Mouse (Mus musculus) forebrain, embryonic 13.5 days (tissue): ENCODE measurements around the gene Hist1h4k. TPM values are rescaled to one million over a fixed set of nuclear protein-coding genes. Genes with fewer than 3 reads are reported as not detected.
"Not testable (repeated sequence)": the region's sequence is repeated elsewhere in the genome, so short reads cannot be mapped to it uniquely, and the experiment has no call there.

Experiments used
- ATAC-seq: fragments of 200-750 bp; cut with Nextera tagmentation; 2 replicates; pipeline ENCODE4 v1.8.0; 2017
- H3K27ac ChIP-seq: fragments of 300-500 bp; sonication (generic); 2 replicates; pipeline ENCODE4 v1.5.1; 2015; ENCODE audit warnings: inconsistent platforms, mild to moderate bottlenecking, moderate library complexity
- H3K27me3 ChIP-seq: fragments of 300-500 bp; sonication (generic); 2 replicates; pipeline ENCODE4 v1.6.1; 2015; ENCODE audit warnings: mild to moderate bottlenecking, inconsistent platforms
- H3K36me3 ChIP-seq: fragments of 300-500 bp; sonication (generic); 2 replicates; pipeline ENCODE4 v1.6.1; 2015; ENCODE audit warnings: mild to moderate bottlenecking, inconsistent platforms; ENCODE audit not compliant: poor library complexity, severe bottlenecking
- H3K4me1 ChIP-seq: fragments of 300-500 bp; sonication (generic); 2 replicates; pipeline ENCODE4 v1.6.1; 2015; ENCODE audit warnings: inconsistent platforms
- H3K4me2 ChIP-seq: fragments of 300-500 bp; sonication (generic); 2 replicates; pipeline ENCODE4 v1.6.1; 2015; ENCODE audit warnings: inconsistent platforms, mild to moderate bottlenecking, moderate library complexity
- H3K4me3 ChIP-seq: fragments of 300-500 bp; sonication (generic); 2 replicates; pipeline ENCODE4 v1.5.1; 2015; ENCODE audit warnings: mild to moderate bottlenecking, inconsistent platforms
- H3K9ac ChIP-seq: fragments of 300-500 bp; sonication (generic); 2 replicates; pipeline ENCODE4 v1.6.1; 2015; ENCODE audit warnings: mild to moderate bottlenecking, inconsistent platforms
- H3K9me3 ChIP-seq: fragments of 300-500 bp; sonication (generic); replicated peaks from 2 replicates; pipeline ENCODE4 v1.6.1; 2016; ENCODE audit warnings: inconsistent platforms
- WGBS: fragments of 180-500 bp; shearing (Covaris S2); methylation state at CpG from one replicate; pipeline ENCODE4 v1.1.7; 2015; 5-methylcytosine and 5-hydroxymethylcytosine counted together
- polyA plus RNA-seq: library from polyadenylated mRNA; unstranded; fragments of >200 nt; fragmentation: Nextera tagmentation; extraction: Ambion mirVana; gene quantifications from 2 replicates; pipeline ENCODE4 v1.2.1, GENCODE M21; 2015

The Hist1h4k gene
- polyA plus RNA-seq, 1 experiment from 2014 or later: 6.9 TPM

- Histone ChIP-seq H3K9ac (0 out of 2 replicates have a peak overlapping the region, but pooled peaks have one; percentile 71), H3K4me2 (peak overlapping the region; percentile 66), H3K9me3 (no peaks in the 10 kb centered on the region), H3K4me3 (no peak overlapping the region), H3K36me3 (no peaks in the 10 kb centered on the region), H3K27me3 (no peaks in the 10 kb centered on the region), H3K27ac (peak overlapping the region; percentile 92; the same call in 1 of the 2 replicates), H3K4me1 (peaks cover 43% of the 10 kb centered on the region)
- 28% methylated on average over 5 of the region's 5 CpGs for WGBS
- ATAC-seq: no peak
Measured at GRCm38 (mm10) chr13:21722993-21723836, 27.1 kb downstream of the Hist1h4k start.

- H3K27ac ChIP-seq: peak overlapping the region; percentile 92
- H3K4me2 ChIP-seq: peak overlapping the region; percentile 66
- no peaks in the 10 kb centered on the region for H3K27me3 ChIP-seq
- peak overlapping the region; percentile 40 for H3K4me3 ChIP-seq
- ATAC-seq: peak; percentile 25
- no peaks in the 10 kb centered on the region for H3K9me3 ChIP-seq
- peak overlapping the region; percentile 71 for H3K9ac ChIP-seq
- H3K36me3 ChIP-seq: no peaks in the 10 kb centered on the region
- peaks cover 40% of the 10 kb centered on the region for H3K4me1 ChIP-seq
- WGBS: 1% methylated on average over 11 of the region's 11 CpGs
Measured at GRCm38 (mm10) chr13:21722373-21722925, 27.9 kb downstream of the Hist1h4k start.

- under 1% methylated on average over 37 of the region's 37 CpGs for WGBS
Measured at GRCm38 (mm10) chr13:21721757-21722372, 28.4 kb downstream of the Hist1h4k start, which contains the start of gene Hist1h2bm. Gene Hist1h2bm (plus strand): TSS chr13:21722044.

GRCm38 (mm10) chr13:21721107-21721756 is 29.1 kb downstream of the Hist1h4k start:
- ATAC-seq, H3K27me3 ChIP-seq, H3K9me3 ChIP-seq, H3K36me3 ChIP-seq: not testable (repeated sequence)
- H3K9ac ChIP-seq: peak overlapping the region; percentile 60
- H3K27ac ChIP-seq: peak overlapping the region; percentile 86
- 1% methylated on average over 22 of the region's 44 CpGs for WGBS
- H3K4me3 ChIP-seq: peak overlapping the region; percentile 40
- H3K4me2 ChIP-seq: peak overlapping the region; percentile 66
- peaks cover 40% of the 10 kb centered on the region for H3K4me1 ChIP-seq

More at GRCm38 (mm10) chr13:21721757-21722372, 28.4 kb downstream of the Hist1h4k start, which contains the start of gene Hist1h2bm:
- H3K9ac ChIP-seq: peak within 1 kb of the TSS; percentile 71
- H3K27ac ChIP-seq: peak within 1 kb of the TSS; percentile 92
- not testable (repeated sequence) for H3K9me3 ChIP-seq, H3K36me3 ChIP-seq, H3K27me3 ChIP-seq
- H3K4me1 ChIP-seq: peaks cover 39% of the 10 kb centered on the region
- H3K4me3 ChIP-seq: peak within 1 kb of the TSS; percentile 40
- peak within 1 kb of the TSS; percentile 66 for H3K4me2 ChIP-seq
- peak; percentile 98 for ATAC-seq

- Histone ChIP-seq H3K4me3 (peak overlapping the region; percentile 48), H3K9me3 (no peaks in the 10 kb centered on the region), H3K27me3 (no peaks in the 10 kb centered on the region), H3K4me1 (peaks cover 48% of the 10 kb centered on the region), H3K9ac (peak overlapping the region; percentile 72), H3K27ac (peak overlapping the region; percentile 86), H3K36me3 (no peaks in the 10 kb centered on the region), H3K4me2 (peak overlapping the region; percentile 62)
- ATAC-seq: no peak
- 54% methylated on average over 4 of the region's 4 CpGs for WGBS
Measured at GRCm38 (mm10) chr13:21718381-21719080, 31.8 kb downstream of the Hist1h4k start.

GRCm38 (mm10) chr13:21717397-21718357 is 32.6 kb downstream of the Hist1h4k start, which contains the start of gene Hist1h3h:
Gene Hist1h3h (plus strand): TSS chr13:21717659.
- peak within 1 kb of the TSS; percentile 85 for H3K4me2 ChIP-seq
- under 1% methylated on average over 30 of the region's 56 CpGs for WGBS
- H3K9ac ChIP-seq: peak within 1 kb of the TSS; percentile 87
- peak within 1 kb of the TSS; percentile 49 for H3K4me3 ChIP-seq
- H3K4me1 ChIP-seq: peaks cover 44% of the 10 kb centered on the region
- not testable (repeated sequence) for H3K36me3 ChIP-seq, H3K9me3 ChIP-seq, H3K27me3 ChIP-seq
- H3K27ac ChIP-seq: peak within 1 kb of the TSS; percentile 98
- peak; percentile 45 for ATAC-seq

GRCm38 (mm10) chr13:21716540-21717391 is 33.5 kb downstream of the Hist1h4k start:
- not testable (repeated sequence) for H3K27me3 ChIP-seq
- 1% methylated on average over 9 of the region's 38 CpGs for WGBS
- ATAC-seq: peak; percentile 14

GRCm38 (mm10) chr13:21715864-21716539 is 34.3 kb downstream of the Hist1h4k start, which contains the start of the genes Hist1h2bl and Hist1h2ai:
Gene Hist1h2bl (minus strand): TSS chr13:21716143.
Gene Hist1h2ai (plus strand): TSS chr13:21716422.
- not testable (repeated sequence) for H3K9me3 ChIP-seq, H3K36me3 ChIP-seq, H3K27me3 ChIP-seq
- peak; percentile 95 for ATAC-seq
- under 1% methylated on average over 33 of the region's 50 CpGs for WGBS
- Histone ChIP-seq H3K4me3 (peak within 1 kb of the TSS; percentile 49), H3K4me2 (peak within 1 kb of the TSS; percentile 85), H3K9ac (peak within 1 kb of the TSS; percentile 87), H3K27ac (peak within 1 kb of the TSS; percentile 98), H3K4me1 (peaks cover 37% of the 10 kb centered on the region)

More at GRCm38 (mm10) chr13:21716540-21717391, 33.5 kb downstream of the Hist1h4k start:
- Histone ChIP-seq H3K27ac (peak overlapping the region; percentile 98), H3K4me1 (peaks cover 39% of the 10 kb centered on the region), H3K4me3 (peak overlapping the region; percentile 49), H3K9ac (peak overlapping the region; percentile 87), H3K4me2 (peak overlapping the region; percentile 85)
- not testable (repeated sequence) for H3K36me3 ChIP-seq, H3K9me3 ChIP-seq

GRCm38 (mm10) chr13:21715131-21715863 is 35.0 kb downstream of the Hist1h4k start:
- no peak for ATAC-seq
- WGBS: 1% methylated on average over 22 of the region's 22 CpGs
- H3K27ac ChIP-seq: peak overlapping the region; percentile 98
- no peaks in the 10 kb centered on the region for H3K27me3 ChIP-seq
- no peaks in the 10 kb centered on the region for H3K36me3 ChIP-seq
- H3K4me2 ChIP-seq: peak overlapping the region; percentile 85
- peak overlapping the region; percentile 78 for H3K9ac ChIP-seq
- H3K4me3 ChIP-seq: peak overlapping the region; percentile 49
- H3K9me3 ChIP-seq: no peaks in the 10 kb centered on the region
- H3K4me1 ChIP-seq: peaks cover 30% of the 10 kb centered on the region
